In genomic region chr6:89639025-89639424, GRCm38 (mm10) we compare ENCODE assay signal across 7 mouse cellular contexts. TPM values are rescaled to one million over a fixed set of nuclear protein-coding genes. Genes with fewer than 3 reads are reported as not detected.
DNase-seq lines count a peak whose midpoint lies in the region; ATAC-seq and TF ChIP-seq lines count a peak whose summit lies in the region.

No protein-coding gene starts in this region.

- peak; percentile 59 for TF ChIP-seq CTCF in kidney, adult 2 months (conservative IDR thresholded peaks at IDR 0.05; ENCODE audit: insufficient read depth, insufficient read length, low read depth, low read length)
- TF ChIP-seq CTCF in G1E (IDR thresholded peaks at IDR 0.05; ENCODE audit: low read depth, low read length), result peak; percentile 30; the same call in 1 of the 2 replicates
- peak; percentile 71 for TF ChIP-seq CTCF in lung, postnatal 0 days (IDR thresholded peaks at IDR 0.05)

- peak; percentile 55 for DNase-seq in kidney, adult 2 months
- peak; percentile 30 for DNase-seq in CD4-positive helper T cell, adult 2 months (ENCODE audit: low read depth, low spot score)
- peak; percentile 10 for DNase-seq in G1E (ENCODE audit: low spot score)
- DNase-seq in embryo, embryonic 10 days (ENCODE audit: low spot score), result peak; percentile 68
- peak; percentile 38 for DNase-seq in lung, postnatal 0 days (ENCODE audit: low spot score)
- peak; percentile 46 for DNase-seq in testis, postnatal 14 days (ENCODE audit: low spot score)

- ATAC-seq in kidney, embryonic 15.5 days (replicated peaks; ENCODE audit: low FRiP score), result no peak
- ATAC-seq in G1E (ENCODE audit: extremely low read depth, insufficient number of reproducible peaks, low FRiP score, poor library complexity, severe bottlenecking), result no peak
- ATAC-seq in lung, postnatal 0 days, result no peak

- H3K4me3 ChIP-seq in kidney, adult 2 months (ENCODE audit: insufficient read depth, low read depth, low read length), result no peak overlapping the region
- H3K4me3 ChIP-seq in kidney, embryonic 15.5 days (replicated peaks), result no peak overlapping the region
- H3K4me3 ChIP-seq in G1E (ENCODE audit: low read depth, low read length), result no peak overlapping the region
- no peak overlapping the region for H3K4me3 ChIP-seq in lung, postnatal 0 days (ENCODE audit: low read depth, low read length)

- no peaks in the 10 kb centered on the region for H3K27me3 ChIP-seq in kidney, adult 2 months (replicated peaks; ENCODE audit: control insufficient read depth, insufficient read depth, low read length)
- H3K27me3 ChIP-seq in kidney, embryonic 15.5 days, result no peaks in the 10 kb centered on the region
- H3K27me3 ChIP-seq in G1E (ENCODE audit: insufficient read depth, low read length), result peaks cover 25% of the 10 kb centered on the region
- no peaks in the 10 kb centered on the region for H3K27me3 ChIP-seq in lung, postnatal 0 days (replicated peaks; ENCODE audit: insufficient read depth, low read length)

- no peak for TF ChIP-seq EP300 in lung, postnatal 0 days (IDR thresholded peaks at IDR 0.05)

- no peak overlapping the region for H3K4me2 ChIP-seq in kidney, embryonic 15.5 days
- no peak overlapping the region for H3K4me2 ChIP-seq in lung, postnatal 0 days (replicated peaks; ENCODE audit: low read depth, low read length)

- no peak for TF ChIP-seq POLR2A in kidney, adult 2 months (IDR thresholded peaks at IDR 0.05; ENCODE audit: low read depth, low read length)

- no peaks in the 10 kb centered on the region for H3K9me3 ChIP-seq in kidney, embryonic 15.5 days (replicated peaks)
- H3K9me3 ChIP-seq in G1E (replicated peaks), result no peaks in the 10 kb centered on the region
- H3K9me3 ChIP-seq in lung, postnatal 0 days (ENCODE audit: low read length), result no peaks in the 10 kb centered on the region

- H3K9ac ChIP-seq in kidney, embryonic 15.5 days, result no peak overlapping the region
- H3K9ac ChIP-seq in lung, postnatal 0 days (replicated peaks; ENCODE audit: low read depth), result no peak overlapping the region

- no peaks in the 10 kb centered on the region for H3K4me1 ChIP-seq in kidney, adult 2 months (ENCODE audit: control insufficient read depth, insufficient read depth, low read length)
- peaks cover 12% of the 10 kb centered on the region for H3K4me1 ChIP-seq in kidney, embryonic 15.5 days
- peaks cover 10% of the 10 kb centered on the region for H3K4me1 ChIP-seq in G1E (ENCODE audit: insufficient read depth, low read depth, low read length)
- H3K4me1 ChIP-seq in lung, postnatal 0 days (ENCODE audit: insufficient read depth, low read depth, low read length), result no peaks in the 10 kb centered on the region

- H3K27ac ChIP-seq in kidney, adult 2 months (ENCODE audit: insufficient read depth, low read depth, low read length), result no peak overlapping the region
- no peak overlapping the region for H3K27ac ChIP-seq in kidney, embryonic 15.5 days
- no peak overlapping the region for H3K27ac ChIP-seq in lung, postnatal 0 days (ENCODE audit: low read length)

- WGBS in kidney, adult 2 months, result 54% methylated on average over 2 of the region's 2 CpGs
- WGBS in kidney, embryonic 15.5 days, result 45% methylated on average over 2 of the region's 2 CpGs
- WGBS in lung, postnatal 0 days, result 42% methylated on average over 2 of the region's 2 CpGs

- no peaks in the 10 kb centered on the region for H3K36me3 ChIP-seq in kidney, adult 2 months (ENCODE audit: control insufficient read depth, insufficient read depth, low read length)
- H3K36me3 ChIP-seq in kidney, embryonic 15.5 days, result no peaks in the 10 kb centered on the region
- H3K36me3 ChIP-seq in G1E (replicated peaks), result no peaks in the 10 kb centered on the region
- H3K36me3 ChIP-seq in lung, postnatal 0 days (ENCODE audit: insufficient read depth, low read length), result no peaks in the 10 kb centered on the region

RNA-seq across cellular contexts. Expression of gene Txnrd3, which starts 4.8 kb away (rescaled TPM):
- 16.9 and 18.7 TPM in 2 replicates for polyA plus RNA-seq in kidney, adult 2 months (2012; rRNA removed)
- polyA plus RNA-seq in kidney, embryonic 15.5 days (2015; fragmentation: Nextera tagmentation; extraction: Ambion mirVana), result 17.4 and 17.7 TPM in 2 replicates
- 2.3 and 3.9 TPM in 2 replicates for total RNA-seq in G1E (2014; fragmentation: Nextera tagmentation)
- total RNA-seq in G1E (2017), result 6.8 and 7.2 TPM in 2 replicates
- polyA plus RNA-seq in G1E (2012), result 4.1 and 5.7 TPM in 2 replicates
- polyA plus RNA-seq in lung, postnatal 0 days (2015; fragmentation: Nextera tagmentation; extraction: Ambion mirVana), result 20.6 and 26.3 TPM in 2 replicates

RNA-seq across cellular contexts. Expression of gene Chchd6, which starts 43.6 kb away (rescaled TPM):
- 86.5 and 103 TPM in 2 replicates for polyA plus RNA-seq in kidney, adult 2 months (2012; rRNA removed)
- 62.2 and 63.8 TPM in 2 replicates for polyA plus RNA-seq in kidney, embryonic 15.5 days (2015; fragmentation: Nextera tagmentation; extraction: Ambion mirVana)
- total RNA-seq in G1E (2014; fragmentation: Nextera tagmentation) (7.1 and 9.0 TPM in 2 replicates), G1E (2017) (4.7 and 5.3 TPM in 2 replicates)
- 13.3 and 15.8 TPM in 2 replicates for polyA plus RNA-seq in G1E (2012)
- polyA plus RNA-seq in lung, postnatal 0 days (2015; fragmentation: Nextera tagmentation; extraction: Ambion mirVana), result 24.6 and 25.0 TPM in 2 replicates

Comparison
In these comparisons a context has a peak if more than half of its experiments do, and no peak if none do; other contexts are left out.
1. DNase-seq: peak in every context shown above with its lines; median percentile 68 in embryo, embryonic 10 days; 55 in kidney, adult 2 months; 46 in testis, postnatal 14 days; 38 in lung, postnatal 0 days; 30 in CD4-positive helper T cell, adult 2 months; 10 in G1E.